Mouse (Mus musculus) heart, embryonic 10.5 days (tissue): ENCODE measurements at regions not wholly inside any gene's neighbourhood (a gene's known extent, or its start where the extent isn't known, plus 50 kb on each side); places are given as distances from the start of the nearest gene placed in this dataset.
A peak's percentile ranks its signal among the peaks of the same experiment; 100 is the strongest.

ENCODE experiments used
- DNase-seq: peaks from one replicate; pipeline ENCODE4 v3.0.0-alpha.2; 2017; ENCODE audit warnings: low spot score
- H3K27ac ChIP-seq: fragments of 300-500 bp; sonication (generic); 2 replicates; pipeline ENCODE4 v1.5.1; 2016; ENCODE audit warnings: mild to moderate bottlenecking
- H3K27me3 ChIP-seq: fragments of 300-500 bp; sonication (generic); 2 replicates; pipeline ENCODE4 v1.6.1; 2016; ENCODE audit warnings: mild to moderate bottlenecking; ENCODE audit not compliant: poor library complexity, insufficient read depth, severe bottlenecking
- H3K36me3 ChIP-seq: fragments of 300-500 bp; sonication (generic); 2 replicates; pipeline ENCODE4 v1.6.1; 2016; ENCODE audit warnings: mild to moderate bottlenecking, moderate library complexity
- H3K4me1 ChIP-seq: fragments of 300-500 bp; sonication (generic); 2 replicates; pipeline ENCODE4 v1.6.1; 2016; ENCODE audit warnings: mild to moderate bottlenecking
- H3K4me3 ChIP-seq: fragments of 300-500 bp; sonication (generic); 2 replicates; pipeline ENCODE4 v1.5.1; 2016; ENCODE audit warnings: mild to moderate bottlenecking, moderate library complexity
- H3K9me3 ChIP-seq: fragments of 300-500 bp; sonication (generic); 2 replicates; pipeline ENCODE4 v1.6.1; 2016; ENCODE audit warnings: mild to moderate bottlenecking, moderate library complexity
- WGBS: fragments of 180-500 bp; shearing (Covaris S2); methylation state at CpG from one replicate; pipeline ENCODE4 v1.1.7; 2016; 5-methylcytosine and 5-hydroxymethylcytosine counted together

GRCm38 (mm10) chr9:23128018-23128369 is 94.9 kb upstream of the Bmper start:
- Histone ChIP-seq H3K4me3 (no peak overlapping the region), H3K36me3 (no peaks in the 10 kb centered on the region), H3K4me1 (no peaks in the 10 kb centered on the region), H3K27me3 (no peaks in the 10 kb centered on the region), H3K9me3 (no peaks in the 10 kb centered on the region), H3K27ac (no peak overlapping the region)
- no peak for DNase-seq
- WGBS: 84% methylated on average over 2 of the region's 2 CpGs

GRCm38 (mm10) chr9:23134006-23134405 is 88.9 kb upstream of the Bmper start:
- DNase-seq: peak; percentile 53
- 84% methylated on average over 2 of the region's 2 CpGs for WGBS

GRCm38 (mm10) chr9:23134421-23135118 is 88.3 kb upstream of the Bmper start:
- peak overlapping the region; percentile 16; the same call in 1 of the 2 replicates for H3K27ac ChIP-seq
- 64% methylated on average over 12 of the region's 12 CpGs for WGBS

More at GRCm38 (mm10) chr9:23134006-23134405, 88.9 kb upstream of the Bmper start:
- H3K27me3 ChIP-seq: no peaks in the 10 kb centered on the region
- H3K9me3 ChIP-seq: no peaks in the 10 kb centered on the region
- H3K27ac ChIP-seq: no peak overlapping the region
- peaks cover 16% of the 10 kb centered on the region for H3K4me1 ChIP-seq
- H3K36me3 ChIP-seq: no peaks in the 10 kb centered on the region
- H3K4me3 ChIP-seq: no peak overlapping the region

GRCm38 (mm10) chr9:23136511-23136910 is 86.4 kb upstream of the Bmper start:
- peaks cover 16% of the 10 kb centered on the region for H3K4me1 ChIP-seq
- no peak overlapping the region for H3K4me3 ChIP-seq
- H3K27ac ChIP-seq: no peak overlapping the region
- H3K27me3 ChIP-seq: no peaks in the 10 kb centered on the region
- H3K36me3 ChIP-seq: no peaks in the 10 kb centered on the region
- peak; percentile 67 for DNase-seq
- no peaks in the 10 kb centered on the region for H3K9me3 ChIP-seq
- whole genome bisulfite sequencing: 77% methylated on average over 5 of the region's 5 CpGs

More at GRCm38 (mm10) chr9:23134421-23135118, 88.3 kb upstream of the Bmper start:
- H3K36me3 ChIP-seq: no peaks in the 10 kb centered on the region
- no peak for DNase-seq
- no peaks in the 10 kb centered on the region for H3K9me3 ChIP-seq
- peaks cover 16% of the 10 kb centered on the region for H3K4me1 ChIP-seq
- no peak overlapping the region for H3K4me3 ChIP-seq
- H3K27me3 ChIP-seq: no peaks in the 10 kb centered on the region

GRCm38 (mm10) chr9:23137682-23138210 is 85.1 kb upstream of the Bmper start:
- WGBS: 61% methylated on average over 5 of the region's 5 CpGs
- no peak for DNase-seq
- peaks cover 16% of the 10 kb centered on the region for H3K4me1 ChIP-seq
- H3K9me3 ChIP-seq: no peaks in the 10 kb centered on the region
- no peaks in the 10 kb centered on the region for H3K27me3 ChIP-seq
- no peak overlapping the region for H3K27ac ChIP-seq
- H3K4me3 ChIP-seq: no peak overlapping the region
- no peaks in the 10 kb centered on the region for H3K36me3 ChIP-seq

- no peak for DNase-seq
- H3K4me1 ChIP-seq: peaks cover 12% of the 10 kb centered on the region
- H3K9me3 ChIP-seq: no peaks in the 10 kb centered on the region
- 81% methylated on average over 4 of the region's 4 CpGs for WGBS
- H3K27ac ChIP-seq: no peak overlapping the region
- H3K4me3 ChIP-seq: no peak overlapping the region
- no peaks in the 10 kb centered on the region for H3K27me3 ChIP-seq
- H3K36me3 ChIP-seq: no peaks in the 10 kb centered on the region
These were observed 83.2 kb upstream of the Bmper start for GRCm38 (mm10) chr9:23139580-23140162.

- no peaks in the 10 kb centered on the region for H3K4me1 ChIP-seq
- 88% methylated on average over 7 of the region's 7 CpGs for WGBS
These were observed 78.6 kb upstream of the Bmper start for GRCm38 (mm10) chr9:23144281-23144680.

GRCm38 (mm10) chr9:23150338-23150737 is 72.5 kb upstream of the Bmper start:
- Histone ChIP-seq H3K4me3 (no peak overlapping the region), H3K36me3 (no peaks in the 10 kb centered on the region), H3K9me3 (no peaks in the 10 kb centered on the region), H3K27ac (no peak overlapping the region), H3K4me1 (no peaks in the 10 kb centered on the region), H3K27me3 (no peaks in the 10 kb centered on the region)
- WGBS: 67% methylated on average over 6 of the region's 6 CpGs
- DNase-seq: no peak

More at GRCm38 (mm10) chr9:23144281-23144680, 78.6 kb upstream of the Bmper start:
- no peaks in the 10 kb centered on the region for H3K27me3 ChIP-seq
- no peak overlapping the region for H3K27ac ChIP-seq
- no peaks in the 10 kb centered on the region for H3K36me3 ChIP-seq
- no peaks in the 10 kb centered on the region for H3K9me3 ChIP-seq
- DNase-seq: no peak
- no peak overlapping the region for H3K4me3 ChIP-seq

GRCm38 (mm10) chr9:23150874-23151273 is 72.0 kb upstream of the Bmper start:
- Histone ChIP-seq H3K36me3 (no peaks in the 10 kb centered on the region), H3K4me3 (no peak overlapping the region), H3K27me3 (no peaks in the 10 kb centered on the region), H3K27ac (no peak overlapping the region), H3K4me1 (no peaks in the 10 kb centered on the region), H3K9me3 (no peaks in the 10 kb centered on the region)
- DNase-seq: no peak
- whole genome bisulfite sequencing: 61% methylated on average over 3 of the region's 3 CpGs

GRCm38 (mm10) chr9:23151953-23152490 is 70.9 kb upstream of the Bmper start:
- no peaks in the 10 kb centered on the region for H3K27me3 ChIP-seq
- H3K36me3 ChIP-seq: no peaks in the 10 kb centered on the region
- H3K4me3 ChIP-seq: no peak overlapping the region
- no peaks in the 10 kb centered on the region for H3K9me3 ChIP-seq
- DNase-seq: no peak
- WGBS: 63% methylated on average over 1 of the region's 1 CpGs
- H3K27ac ChIP-seq: no peak overlapping the region
- peaks cover 2% of the 10 kb centered on the region; the same call in 1 of the 2 replicates for H3K4me1 ChIP-seq

- no peak for DNase-seq
- WGBS: 50% methylated on average over 5 of the region's 5 CpGs
These were observed 65.9 kb upstream of the Bmper start for GRCm38 (mm10) chr9:23156820-23157570.

GRCm38 (mm10) chr9:23158499-23158898 is 64.4 kb upstream of the Bmper start:
- 89% methylated on average over 1 of the region's 1 CpGs for WGBS
- H3K36me3 ChIP-seq: no peaks in the 10 kb centered on the region
- no peak for DNase-seq

More at GRCm38 (mm10) chr9:23156820-23157570, 65.9 kb upstream of the Bmper start:
- no peaks in the 10 kb centered on the region for H3K36me3 ChIP-seq
- H3K27me3 ChIP-seq: no peaks in the 10 kb centered on the region
- H3K9me3 ChIP-seq: no peaks in the 10 kb centered on the region
- no peak overlapping the region for H3K4me3 ChIP-seq
- H3K4me1 ChIP-seq: peaks cover 6% of the 10 kb centered on the region; the same call in 1 of the 2 replicates
- H3K27ac ChIP-seq: no peak overlapping the region

More at GRCm38 (mm10) chr9:23158499-23158898, 64.4 kb upstream of the Bmper start:
- H3K9me3 ChIP-seq: no peaks in the 10 kb centered on the region
- H3K4me3 ChIP-seq: no peak overlapping the region
- H3K27ac ChIP-seq: no peak overlapping the region
- H3K27me3 ChIP-seq: no peaks in the 10 kb centered on the region
- peaks cover 6% of the 10 kb centered on the region; the same call in 1 of the 2 replicates for H3K4me1 ChIP-seq
